Mouse (Mus musculus) lung, embryonic 14.5 days (tissue): Measurements from ENCODE around the gene Aktip. TPM values are rescaled to one million over a fixed set of nuclear protein-coding genes. Genes with fewer than 3 reads are reported as not detected.

Source experiments
- ATAC-seq: fragments of 200-750 bp; cut with Nextera tagmentation; 2 replicates; pipeline ENCODE4 v1.8.0; 2017; ENCODE audit warnings: mild to moderate bottlenecking, moderate TSS enrichment, moderate library complexity; ENCODE audit not compliant: insufficient read depth
- DNase-seq: peaks from one replicate; pipeline ENCODE4 v3.0.0-alpha.2; 2015
- H3K27ac ChIP-seq: fragments of 300-500 bp; sonication (generic); 2 replicates; pipeline ENCODE4 v1.5.1; 2014; ENCODE audit warnings: low read depth, mild to moderate bottlenecking, moderate library complexity
- H3K27me3 ChIP-seq: fragments of 300-500 bp; sonication (generic); 2 replicates; pipeline ENCODE4 v1.6.1; 2014; ENCODE audit warnings: low read length, control low read depth; ENCODE audit not compliant: insufficient read depth
- H3K36me3 ChIP-seq: fragments of 300-500 bp; sonication (generic); 2 replicates; pipeline ENCODE4 v1.6.1; 2014; ENCODE audit warnings: control low read depth; ENCODE audit not compliant: insufficient read depth
- H3K4me1 ChIP-seq: fragments of 300-500 bp; sonication (generic); 2 replicates; pipeline ENCODE4 v1.6.1; 2014; ENCODE audit warnings: antibody characterized with exemption, control low read depth; ENCODE audit not compliant: insufficient read depth
- H3K4me2 ChIP-seq: fragments of 300-500 bp; sonication (generic); 2 replicates; pipeline ENCODE4 v1.6.1; 2014; ENCODE audit warnings: mild to moderate bottlenecking
- H3K4me3 ChIP-seq: fragments of 300-500 bp; sonication (generic); 2 replicates; pipeline ENCODE4 v1.5.1; 2014; ENCODE audit warnings: low read depth, low read length
- H3K9ac ChIP-seq: fragments of 300-500 bp; sonication (generic); 2 replicates; pipeline ENCODE4 v1.6.1; 2014
- H3K9me3 ChIP-seq: fragments of 300-500 bp; sonication (generic); 2 replicates; pipeline ENCODE4 v1.6.1; 2016; ENCODE audit warnings: low read depth, low read length, control low read depth
- CTCF ChIP-seq: IDR thresholded peaks from 2 replicates; pipeline ENCODE4 v1.5.1; 2016; ENCODE audit warnings: antibody characterized with exemption, low read depth
- WGBS: fragments of 180-500 bp; shearing (Covaris S2); extraction: QIAGEN DNeasy Blood & Tissue Kit; methylation state at CpG from one replicate; pipeline ENCODE4 v1.1.7; 2014; 5-methylcytosine and 5-hydroxymethylcytosine counted together
- polyA plus RNA-seq: library from polyadenylated mRNA; unstranded; fragments of >200 nt; fragmentation: Nextera tagmentation; extraction: Ambion mirVana; gene quantifications from 2 replicates; pipeline ENCODE4 v1.2.1, GENCODE M21; 2014

Aktip gene
- polyA plus RNA-seq, 1 experiment from 2014 or later = 60.8 TPM

- Histone ChIP-seq H3K36me3 (0 out of 2 replicates have a peak, but pooled peaks cover 3% of the 10 kb centered on the region), H3K4me2 (no peak overlapping the region), H3K9ac (no peak overlapping the region), H3K4me3 (no peak overlapping the region), H3K27me3 (no peaks in the 10 kb centered on the region), H3K9me3 (no peaks in the 10 kb centered on the region), H3K27ac (peak overlapping the region; percentile 46; the same call in 1 of the 2 replicates), H3K4me1 (no peaks in the 10 kb centered on the region)
- 76% methylated on average over 7 of the region's 7 CpGs for WGBS
- DNase-seq (peak; percentile 48), ATAC-seq (no peak)
- no peak for TF ChIP-seq CTCF
Observed at GRCm38 (mm10) chr8:91227421-91227841, 27.7 kb upstream of the Aktip start.

- H3K4me1 ChIP-seq = no peaks in the 10 kb centered on the region
- no peak for TF ChIP-seq CTCF
- H3K36me3 ChIP-seq = no peaks in the 10 kb centered on the region
- H3K27ac ChIP-seq = no peak overlapping the region
- no peak overlapping the region for H3K4me2 ChIP-seq
- ATAC-seq = no peak
- 87% methylated on average over 7 of the region's 7 CpGs for WGBS
- no peak overlapping the region for H3K4me3 ChIP-seq
- no peaks in the 10 kb centered on the region for H3K9me3 ChIP-seq
- no peaks in the 10 kb centered on the region for H3K27me3 ChIP-seq
- DNase-seq = no peak
- H3K9ac ChIP-seq = no peak overlapping the region
Observed at GRCm38 (mm10) chr8:91224227-91224626, 24.5 kb upstream of the Aktip start.

GRCm38 (mm10) chr8:91221841-91222240 is 22.1 kb upstream of the Aktip start:
- Histone ChIP-seq H3K27me3 (no peaks in the 10 kb centered on the region), H3K27ac (no peak overlapping the region), H3K9me3 (no peaks in the 10 kb centered on the region), H3K9ac (no peak overlapping the region), H3K4me3 (no peak overlapping the region), H3K36me3 (no peaks in the 10 kb centered on the region), H3K4me1 (no peaks in the 10 kb centered on the region), H3K4me2 (no peak overlapping the region)
- DNase-seq (no peak), ATAC-seq (no peak)
- 92% methylated on average over 2 of the region's 2 CpGs for WGBS
- TF ChIP-seq CTCF = no peak

GRCm38 (mm10) chr8:91218271-91218670 is 18.5 kb upstream of the Aktip start:
- H3K4me3 ChIP-seq = no peak overlapping the region
- H3K4me2 ChIP-seq = no peak overlapping the region
- TF ChIP-seq CTCF = no peak
- ATAC-seq = no peak
- no peak for DNase-seq
- H3K27me3 ChIP-seq = no peaks in the 10 kb centered on the region
- no peaks in the 10 kb centered on the region for H3K4me1 ChIP-seq
- H3K9me3 ChIP-seq = no peaks in the 10 kb centered on the region
- H3K27ac ChIP-seq = no peak overlapping the region
- WGBS = 89% methylated on average over 4 of the region's 4 CpGs
- no peaks in the 10 kb centered on the region for H3K36me3 ChIP-seq
- H3K9ac ChIP-seq = no peak overlapping the region

GRCm38 (mm10) chr8:91217062-91217905 is 17.5 kb upstream of the Aktip start:
- H3K9ac ChIP-seq = no peak overlapping the region
- H3K4me1 ChIP-seq = no peaks in the 10 kb centered on the region
- H3K27ac ChIP-seq = no peak overlapping the region
- no peak for TF ChIP-seq CTCF
- 81% methylated on average over 5 of the region's 5 CpGs for WGBS
- DNase-seq = no peak
- no peak overlapping the region for H3K4me3 ChIP-seq
- no peaks in the 10 kb centered on the region for H3K36me3 ChIP-seq
- no peaks in the 10 kb centered on the region for H3K27me3 ChIP-seq
- no peak for ATAC-seq
- no peaks in the 10 kb centered on the region for H3K9me3 ChIP-seq
- no peak overlapping the region for H3K4me2 ChIP-seq

- DNase-seq (no peak), ATAC-seq (no peak)
- Histone ChIP-seq H3K27me3 (no peaks in the 10 kb centered on the region), H3K9ac (no peak overlapping the region), H3K4me1 (no peaks in the 10 kb centered on the region), H3K4me3 (no peak overlapping the region), H3K27ac (no peak overlapping the region), H3K9me3 (no peaks in the 10 kb centered on the region), H3K36me3 (no peaks in the 10 kb centered on the region), H3K4me2 (no peak overlapping the region)
- no peak for TF ChIP-seq CTCF
- 62% methylated on average over 3 of the region's 3 CpGs for WGBS
Observed at GRCm38 (mm10) chr8:91214287-91214686, 14.5 kb upstream of the Aktip start.

- H3K27me3 ChIP-seq = no peaks in the 10 kb centered on the region
- ATAC-seq (peak; percentile 66), DNase-seq (peak; percentile 66)
- no peak overlapping the region for H3K4me2 ChIP-seq
- no peak overlapping the region for H3K27ac ChIP-seq
- TF ChIP-seq CTCF = no peak
- H3K36me3 ChIP-seq = no peaks in the 10 kb centered on the region
- H3K4me1 ChIP-seq = no peaks in the 10 kb centered on the region
- H3K9ac ChIP-seq = no peak overlapping the region
- H3K9me3 ChIP-seq = no peaks in the 10 kb centered on the region
- 49% methylated on average over 2 of the region's 2 CpGs for WGBS
- no peak overlapping the region for H3K4me3 ChIP-seq
Observed at GRCm38 (mm10) chr8:91212948-91213347, 13.2 kb upstream of the Aktip start.
